Mouse (Mus musculus) neutrophil, adult 83 days (primary cell): ENCODE data around the gene Rnase12. TPM values are rescaled to one million over a fixed set of nuclear protein-coding genes. Genes with fewer than 3 reads are reported as not detected.

Experiments
- total RNA-seq, 2 experiments: library from RNA; stranded (reverse); gene quantifications; one replicate each; pipeline ENCODE4 v1.2.4; 2023

Rnase12 gene
- total RNA-seq, result 1 to 10 TPM; 1.7 to 2.0 TPM

DNA sequence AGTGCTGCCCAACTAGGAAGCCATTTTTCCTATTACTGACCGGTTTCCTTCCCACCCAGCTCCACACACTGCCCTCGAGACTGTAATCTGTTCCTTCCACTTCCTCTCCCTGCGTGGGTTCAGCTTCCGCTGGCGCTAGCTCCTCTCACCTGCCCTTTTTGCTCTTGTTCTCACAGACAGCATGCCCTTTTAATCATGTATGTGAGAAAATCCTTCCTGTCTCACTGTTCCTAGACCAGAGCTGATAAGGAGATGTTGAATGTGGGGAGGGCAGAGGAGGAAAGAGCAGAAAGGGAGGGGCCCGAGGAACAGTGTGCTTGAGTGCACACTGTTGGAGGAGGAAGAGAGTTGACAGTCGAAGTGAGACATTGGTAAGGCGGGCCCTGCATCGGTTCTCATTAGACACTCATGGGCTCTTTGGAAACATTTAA is at the start of gene Rnase12:
Gene Rnase12, minus strand, starts transcription at position 261 of the 431 bp plus-strand sequence.

DNA sequence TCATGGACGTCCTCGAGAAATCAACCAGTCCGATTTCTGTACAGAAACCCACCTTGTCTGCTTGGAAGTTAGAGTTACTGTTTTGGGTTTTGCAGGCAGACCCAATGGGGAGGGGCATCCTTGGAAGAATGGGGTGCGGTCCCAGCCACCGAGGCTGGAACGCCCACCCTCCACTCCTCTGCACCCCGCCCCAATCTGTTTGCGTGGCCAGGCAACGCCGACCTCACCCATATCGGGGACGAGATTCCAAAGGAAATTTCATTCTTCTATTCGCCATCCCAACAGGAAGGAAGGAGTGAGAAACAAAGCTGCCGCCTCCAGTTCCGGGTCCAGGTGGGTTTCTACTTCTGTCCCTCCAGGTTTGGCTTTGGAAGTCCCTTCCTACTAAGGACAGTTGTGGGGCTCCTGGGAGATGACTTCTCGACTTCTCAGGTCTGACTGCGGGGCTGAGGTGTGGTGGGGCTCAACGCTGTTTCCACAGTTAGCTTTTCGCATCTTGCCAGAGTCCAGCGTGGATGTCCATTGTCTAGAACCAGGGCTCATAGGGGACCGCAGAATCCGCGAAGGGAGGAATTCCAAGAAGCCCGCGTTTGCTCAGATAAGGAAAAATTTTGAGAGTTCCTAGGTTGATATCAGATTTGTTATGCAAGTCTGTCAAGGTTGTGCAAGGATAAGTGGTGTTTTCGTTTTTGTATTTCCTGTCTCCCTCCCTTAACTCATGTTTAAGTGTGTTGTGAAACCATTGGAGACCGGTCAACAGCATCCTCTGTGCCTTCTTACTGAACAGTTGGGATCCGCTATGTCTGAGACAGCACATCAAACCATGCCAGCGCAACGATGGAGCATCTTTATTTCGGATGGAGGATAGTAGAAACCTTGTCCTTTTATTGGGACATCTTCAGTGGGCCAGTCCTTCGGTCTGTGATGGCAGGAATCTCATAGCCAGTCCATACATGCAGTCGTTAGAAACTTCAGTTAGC is 33.8 kb upstream of the Rnase12 start, which contains the start of the genes Rnase4 and Ang:
Gene Rnase4, plus strand, starts transcription at position 157 of the 980 bp plus-strand sequence.
Gene Ang, plus strand, starts transcription at position 230 of the 980 bp plus-strand sequence.

GRCm38 (mm10) chr14:51074335-51074734 is 16.9 kb upstream of the Rnase12 start, which contains the start of gene Olfr750:
TSS of gene Olfr750 (minus strand) at chr14:51074435.

GRCm38 (mm10) chr14:51050063-51050462 is 7.4 kb downstream of the Rnase12 start, which contains the start of gene Rnase11:
TSS of gene Rnase11 (minus strand) at chr14:51050163.

GRCm38 (mm10) chr14:51041769-51042168 is 15.7 kb downstream of the Rnase12 start, which contains the start of gene Rnase9:
TSS of gene Rnase9 (minus strand) at chr14:51041869.

GRCm38 (mm10) chr14:51007152-51007801 is 50.2 kb downstream of the Rnase12 start, which contains the start of gene Rnase10:
TSS of gene Rnase10 (plus strand) at chr14:51007751.

Other genes with a start within 250 kb of the Rnase12 start
- under 1 TPM in 1 of 2 experiments, not detected in 1; 0.26 TPM for gene Ccnb1ip1, start 249.9 kb downstream of the Rnase12 start, total RNA-seq
- gene Parp2, start 249.8 kb downstream of the Rnase12 start, total RNA-seq, result 10 to 100 TPM; 24.4 to 28.5 TPM
- gene Tep1, start 187.1 kb downstream of the Rnase12 start, total RNA-seq, result 10 to 100 TPM; 49.5 to 58.5 TPM
- gene Klhl33, start 160.2 kb downstream of the Rnase12 start, total RNA-seq, result under 1 TPM; 0.13 to 0.33 TPM
- gene Osgep, start 132.8 kb downstream of the Rnase12 start, total RNA-seq, result 10 to 100 TPM; 22.8 to 27.0 TPM
- gene Apex1, start 132.7 kb downstream of the Rnase12 start, total RNA-seq, result 10 to 100 TPM; 16.0 to 20.1 TPM
- gene Pip4p1, start 126.8 kb downstream of the Rnase12 start, total RNA-seq, result 10 to 100 TPM; 53.6 to 56.3 TPM
- gene Pnp, start 126.6 kb downstream of the Rnase12 start, total RNA-seq, result 100 to 1,000 TPM in 1 of 2 experiments, 10 to 100 TPM in 1; 77.0 to 104 TPM
- 10 to 100 TPM; 91.1 to 96.2 TPM for gene Gm49342, start 113.1 kb downstream of the Rnase12 start, total RNA-seq
- gene Pnp2, start 101.7 kb downstream of the Rnase12 start, total RNA-seq, result 10 to 100 TPM in 1 of 2 experiments, 1 to 10 TPM in 1; 9.1 to 11.8 TPM
- gene Rnase10, start 49.9 kb downstream of the Rnase12 start, total RNA-seq, result not detected
- not detected for gene Rnase9, start 15.8 kb downstream of the Rnase12 start, total RNA-seq
- not detected for gene Rnase11, start 7.5 kb downstream of the Rnase12 start, total RNA-seq
- gene Olfr750, start 16.8 kb upstream of the Rnase12 start, total RNA-seq, result not detected
- gene Rnase4, start 33.4 kb upstream of the Rnase12 start, total RNA-seq, result 1 to 10 TPM; 5.1 to 5.8 TPM
- 1 to 10 TPM; 3.5 to 5.6 TPM for gene Ang, start 33.5 kb upstream of the Rnase12 start, total RNA-seq
- gene Eddm3b, start 56.8 kb upstream of the Rnase12 start, total RNA-seq, result not detected
- gene Rnase6, start 66.2 kb upstream of the Rnase12 start, total RNA-seq, result 10 to 100 TPM; 42.5 to 44.9 TPM
- not detected for gene Rnase1, start 89.1 kb upstream of the Rnase12 start, total RNA-seq
- 1 to 10 TPM; 2.5 to 2.7 TPM for gene Rnase2b, start 104.6 kb upstream of the Rnase12 start, total RNA-seq
- not detected for gene Ang2, start 141.5 kb upstream of the Rnase12 start, total RNA-seq
- not detected for gene Ear14, start 145.7 kb upstream of the Rnase12 start, total RNA-seq
- gene Rnase2a, start 198.5 kb upstream of the Rnase12 start, total RNA-seq, result 10 to 100 TPM; 50.2 to 56.3 TPM